ENCODE assay signal across 24 mouse cellular contexts in the genomic region with DNA sequence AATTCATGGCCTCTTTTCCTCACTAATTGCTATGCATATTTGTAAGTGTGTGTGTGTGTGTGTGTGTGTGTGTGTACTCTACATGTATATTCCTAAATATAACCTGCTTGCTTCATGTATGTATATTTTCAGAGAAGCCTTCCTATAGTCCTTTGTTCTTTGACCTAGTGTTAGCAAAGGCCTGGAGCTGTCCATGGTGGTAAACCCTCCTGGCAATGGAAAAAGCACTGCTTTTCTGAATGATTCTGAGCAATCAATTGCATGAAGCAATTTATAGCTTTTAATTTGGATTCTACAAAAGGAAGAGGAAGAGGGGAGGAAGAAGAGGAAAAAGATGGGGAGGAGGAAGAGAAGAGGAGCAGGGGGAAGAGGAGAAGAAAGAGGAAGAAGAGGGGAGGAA.
"Had no signal": no experiment of that assay in that cellular context is flagged by ENCODE, and none has a peak within 500 bp of the region (broad histone marks: within the 10 kb centered on the region; RNA-seq: fewer than 3 reads in every experiment).

No protein-coding gene starts in this region.

- H3K9me3 ChIP-seq: limb, embryonic 15.5 days; lung, embryonic 15.5 days had no signal

- H3K4me3 ChIP-seq: layer of hippocampus, adult 2 months; left cerebral cortex, adult 2 months; limb, embryonic 15.5 days; lung, embryonic 15.5 days had no signal

- H3K27ac ChIP-seq: kidney, postnatal 0 days; layer of hippocampus, adult 2 months; left cerebral cortex, adult 2 months; limb, embryonic 15.5 days; liver, embryonic 14.5 days; lung, embryonic 15.5 days; stomach, postnatal 0 days had no signal

- H3K4me2 ChIP-seq: limb, embryonic 15.5 days; liver, embryonic 11.5 days; lung, embryonic 15.5 days; midbrain, embryonic 11.5 days had no signal

- H3K36me3 ChIP-seq: limb, embryonic 15.5 days; lung, embryonic 15.5 days had no signal

- DNase-seq: kidney, adult 2 months; kidney, postnatal 25 days; layer of hippocampus, adult 9-11 months; layer of hippocampus, postnatal 36 days; left cerebral cortex, postnatal 4 days; liver, postnatal 0 days; lung, postnatal 10 days; lung, postnatal 36 days; midbrain, embryonic 14.5 days; right cerebral cortex, adult 18-20 months; right cerebral cortex, postnatal 14 days; right cerebral cortex, postnatal 4 days; thymus, adult 2 months; thymus, postnatal 14 days; thymus, postnatal 4 days had no signal

- H3K27me3 ChIP-seq: limb, embryonic 15.5 days; lung, embryonic 15.5 days had no signal

- ATAC-seq: liver, postnatal 0 days had no signal

- H3K9ac ChIP-seq: limb, embryonic 15.5 days; liver, embryonic 14.5 days; liver, postnatal 0 days; lung, embryonic 15.5 days had no signal

- H3K4me1 ChIP-seq: limb, embryonic 15.5 days; lung, embryonic 15.5 days had no signal
